Mouse (Mus musculus) left cerebral cortex, postnatal 36 days (tissue): ENCODE data around the gene Mc1r. TPM values are rescaled to one million over a fixed set of nuclear protein-coding genes. Genes with fewer than 3 reads are reported as not detected.

Experiments used
- total RNA-seq, 2 experiments: library from RNA; stranded (reverse); gene quantifications; 2 replicates each; pipeline ENCODE4 v1.2.3; 2021

Mc1r gene
- total RNA-seq, 2 experiments from 2014 or later: 0.14 TPM; not detected in 1

Other genes with a start within 250 kb of the Mc1r start
- gene Sult5a1, start 248.8 kb upstream of the Mc1r start, total RNA-seq: not detected
- gene Dpep1, start 220.9 kb upstream of the Mc1r start, total RNA-seq: not detected
- 100 to 1,000 TPM in 1 of 2 experiments, 10 to 100 TPM in 1; 95.8 to 113 TPM for gene Chmp1a, start 194.3 kb upstream of the Mc1r start, total RNA-seq
- 1 to 10 TPM; 6.4 to 7.5 TPM for gene Spata33, start 194.3 kb upstream of the Mc1r start, total RNA-seq
- gene Cdk10, start 182.3 kb upstream of the Mc1r start, total RNA-seq: 100 to 1,000 TPM in 1 of 2 experiments, 10 to 100 TPM in 1; 76.8 to 101 TPM
- gene Spata2l, start 170.9 kb upstream of the Mc1r start, total RNA-seq: 10 to 100 TPM; 86.7 to 88.8 TPM
- 10 to 100 TPM; 19.2 to 24.8 TPM for gene Zfp276, start 152.9 kb upstream of the Mc1r start, total RNA-seq
- gene Vps9d1, start 152.8 kb upstream of the Mc1r start, total RNA-seq: 10 to 100 TPM; 56.1 to 67.6 TPM
- 1 to 10 TPM; 2.7 TPM for gene Fanca, start 88.5 kb upstream of the Mc1r start, total RNA-seq
- 10 to 100 TPM; 14.8 to 18.2 TPM for gene Spire2, start 74.4 kb upstream of the Mc1r start, total RNA-seq
- gene Tcf25, start 33.4 kb upstream of the Mc1r start, total RNA-seq: 100 to 1,000 TPM; 543 to 593 TPM
- 100 to 1,000 TPM; 399 to 458 TPM for gene Tubb3, start 4.3 kb downstream of the Mc1r start, total RNA-seq
- gene Def8, start 16.4 kb downstream of the Mc1r start, total RNA-seq: 10 to 100 TPM; 62.0 to 64.3 TPM
- 10 to 100 TPM; 29.5 to 40.5 TPM for gene Afg3l1, start 70.8 kb downstream of the Mc1r start, total RNA-seq
- 10 to 100 TPM; 15.6 to 17.5 TPM for gene Dbndd1, start 108.4 kb downstream of the Mc1r start, total RNA-seq
- 10 to 100 TPM; 23.4 to 34.5 TPM for gene Gas8, start 111.7 kb downstream of the Mc1r start, total RNA-seq
- 10 to 100 TPM; 41.6 to 49.0 TPM for gene Rhou, start 246.8 kb downstream of the Mc1r start, total RNA-seq